Mouse (Mus musculus): Measurements from ENCODE around the gene Zbtb37. TPM values are rescaled to one million over a fixed set of nuclear protein-coding genes. Genes with fewer than 3 reads are reported as not detected.

Gene Zbtb37
- polyA plus RNA-seq, 1 experiment = 0.04 TPM

GRCm38 (mm10) chr1:161040855-161041254 is 6.2 kb upstream of the Zbtb37 start:
- no peak overlapping the region for H3K4me3 ChIP-seq (replicated peaks)
- peaks cover 38% of the 10 kb centered on the region for H3K4me1 ChIP-seq
- H3K27me3 ChIP-seq (replicated peaks) = no peaks in the 10 kb centered on the region
- H3K9me3 ChIP-seq = no peaks in the 10 kb centered on the region
- peaks cover 90% of the 10 kb centered on the region for H3K36me3 ChIP-seq (replicated peaks; ENCODE audit: low read length)
- TF ChIP-seq GATA1 (IDR thresholded peaks at IDR 0.05; ENCODE audit: borderline replicate concordance, low read length) = no peak
- TF ChIP-seq FLI1 (IDR thresholded peaks at IDR 0.05; ENCODE audit: low read length) = no peak

- TF ChIP-seq GATA1 (IDR thresholded peaks at IDR 0.05; ENCODE audit: borderline replicate concordance, low read length) (no peak), FLI1 (IDR thresholded peaks at IDR 0.05; ENCODE audit: low read length) (no peak)
- no peak overlapping the region for H3K4me3 ChIP-seq (replicated peaks)
- H3K27me3 ChIP-seq (replicated peaks) = no peaks in the 10 kb centered on the region
- no peaks in the 10 kb centered on the region for H3K9me3 ChIP-seq
- peaks cover 88% of the 10 kb centered on the region for H3K36me3 ChIP-seq (replicated peaks; ENCODE audit: low read length)
- H3K4me1 ChIP-seq = peaks cover 40% of the 10 kb centered on the region
Observed at GRCm38 (mm10) chr1:161040426-161040770, 5.7 kb upstream of the Zbtb37 start.

GRCm38 (mm10) chr1:161039741-161040425 is 5.2 kb upstream of the Zbtb37 start:
- H3K4me3 ChIP-seq (replicated peaks) = no peak overlapping the region
- H3K36me3 ChIP-seq (replicated peaks; ENCODE audit: low read length) = peaks cover 83% of the 10 kb centered on the region
- no peaks in the 10 kb centered on the region for H3K9me3 ChIP-seq
- peaks cover 40% of the 10 kb centered on the region for H3K4me1 ChIP-seq
- TF ChIP-seq FLI1 (IDR thresholded peaks at IDR 0.05; ENCODE audit: low read length) (no peak), GATA1 (IDR thresholded peaks at IDR 0.05; ENCODE audit: borderline replicate concordance, low read length) (no peak)
- no peaks in the 10 kb centered on the region for H3K27me3 ChIP-seq (replicated peaks)

- Histone ChIP-seq H3K36me3 (replicated peaks; ENCODE audit: low read length) (peaks cover 77% of the 10 kb centered on the region), H3K4me1 (peaks cover 41% of the 10 kb centered on the region)
Observed at GRCm38 (mm10) chr1:161038968-161039721, 4.5 kb upstream of the Zbtb37 start.

GRCm38 (mm10) chr1:161038004-161038403 is 3.4 kb upstream of the Zbtb37 start:
- peaks cover 67% of the 10 kb centered on the region for H3K36me3 ChIP-seq (replicated peaks; ENCODE audit: low read length)
- peak overlapping the region; percentile 98 for H3K4me3 ChIP-seq (replicated peaks)
- H3K9me3 ChIP-seq = no peaks in the 10 kb centered on the region
- H3K4me1 ChIP-seq = peaks cover 52% of the 10 kb centered on the region
- no peaks in the 10 kb centered on the region for H3K27me3 ChIP-seq (replicated peaks)
- TF ChIP-seq GATA1 (IDR thresholded peaks at IDR 0.05; ENCODE audit: borderline replicate concordance, low read length) (no peak), FLI1 (IDR thresholded peaks at IDR 0.05; ENCODE audit: low read length) (no peak)

More at GRCm38 (mm10) chr1:161038968-161039721, 4.5 kb upstream of the Zbtb37 start:
- Histone ChIP-seq H3K9me3 (no peaks in the 10 kb centered on the region), H3K27me3 (replicated peaks) (no peaks in the 10 kb centered on the region), H3K4me3 (replicated peaks) (no peak overlapping the region)
- TF ChIP-seq FLI1 (IDR thresholded peaks at IDR 0.05; ENCODE audit: low read length) = no peak
- no peak for TF ChIP-seq GATA1 (IDR thresholded peaks at IDR 0.05; ENCODE audit: borderline replicate concordance, low read length)

- Histone ChIP-seq H3K36me3 (replicated peaks; ENCODE audit: low read length) (peaks cover 69% of the 10 kb centered on the region), H3K27me3 (replicated peaks) (no peaks in the 10 kb centered on the region), H3K9me3 (no peaks in the 10 kb centered on the region), H3K4me3 (replicated peaks) (peak overlapping the region; percentile 98), H3K4me1 (peaks cover 52% of the 10 kb centered on the region)
- no peak for TF ChIP-seq GATA1 (IDR thresholded peaks at IDR 0.05; ENCODE audit: borderline replicate concordance, low read length)
- no peak for TF ChIP-seq FLI1 (IDR thresholded peaks at IDR 0.05; ENCODE audit: low read length)
Observed at GRCm38 (mm10) chr1:161037599-161037998, 3.0 kb upstream of the Zbtb37 start.

- H3K27me3 ChIP-seq (replicated peaks) = no peaks in the 10 kb centered on the region
- H3K4me3 ChIP-seq (replicated peaks) = peak overlapping the region; percentile 98
- H3K4me1 ChIP-seq = peaks cover 58% of the 10 kb centered on the region
- TF ChIP-seq FLI1 (IDR thresholded peaks at IDR 0.05; ENCODE audit: low read length) (no peak), GATA1 (IDR thresholded peaks at IDR 0.05; ENCODE audit: borderline replicate concordance, low read length) (no peak)
- peaks cover 69% of the 10 kb centered on the region for H3K36me3 ChIP-seq (replicated peaks; ENCODE audit: low read length)
- H3K9me3 ChIP-seq = no peaks in the 10 kb centered on the region
Observed at GRCm38 (mm10) chr1:161037026-161037425, 2.4 kb upstream of the Zbtb37 start.

- Histone ChIP-seq H3K4me1 (peaks cover 60% of the 10 kb centered on the region), H3K9me3 (no peaks in the 10 kb centered on the region), H3K4me3 (replicated peaks) (peak overlapping the region; percentile 98), H3K27me3 (replicated peaks) (no peaks in the 10 kb centered on the region), H3K36me3 (replicated peaks; ENCODE audit: low read length) (peaks cover 69% of the 10 kb centered on the region)
- TF ChIP-seq GATA1 (IDR thresholded peaks at IDR 0.05; ENCODE audit: borderline replicate concordance, low read length) = no peak
- TF ChIP-seq FLI1 (IDR thresholded peaks at IDR 0.05; ENCODE audit: low read length) = no peak
Observed at GRCm38 (mm10) chr1:161036411-161036841, 1.8 kb upstream of the Zbtb37 start.

GRCm38 (mm10) chr1:161035786-161036404 is 1.2 kb upstream of the Zbtb37 start:
- peaks cover 60% of the 10 kb centered on the region for H3K4me1 ChIP-seq
- peaks cover 69% of the 10 kb centered on the region for H3K36me3 ChIP-seq (replicated peaks; ENCODE audit: low read length)

More at GRCm38 (mm10) chr1:161035786-161036404, 1.2 kb upstream of the Zbtb37 start:
- TF ChIP-seq FLI1 (IDR thresholded peaks at IDR 0.05; ENCODE audit: low read length) (no peak), GATA1 (IDR thresholded peaks at IDR 0.05; ENCODE audit: borderline replicate concordance, low read length) (no peak)
- H3K4me3 ChIP-seq (replicated peaks) = peak overlapping the region; percentile 98
- no peaks in the 10 kb centered on the region for H3K9me3 ChIP-seq
- H3K27me3 ChIP-seq (replicated peaks) = no peaks in the 10 kb centered on the region
